Mouse (Mus musculus) embryonic facial prominence, embryonic 13.5 days (tissue): Measurements from ENCODE around the gene Slc25a42. TPM values are rescaled to one million over a fixed set of nuclear protein-coding genes. Genes with fewer than 3 reads are reported as not detected.

Experiments
- ATAC-seq: fragments of 200-750 bp; cut with Nextera tagmentation; 2 replicates; pipeline ENCODE4 v1.8.0; 2017; ENCODE audit warnings: low read depth; ENCODE audit not compliant: insufficient number of reproducible peaks, insufficient read depth, low FRiP score, low TSS enrichment
- H3K27ac ChIP-seq: fragments of 300-500 bp; sonication (generic); 2 replicates; pipeline ENCODE4 v1.5.1; 2015; ENCODE audit warnings: moderate library complexity, mild to moderate bottlenecking, inconsistent platforms
- H3K27me3 ChIP-seq: fragments of 300-500 bp; sonication (generic); 2 replicates; pipeline ENCODE4 v1.6.1; 2015; ENCODE audit warnings: mild to moderate bottlenecking, inconsistent platforms
- H3K36me3 ChIP-seq: fragments of 300-500 bp; sonication (generic); 2 replicates; pipeline ENCODE4 v1.6.1; 2015; ENCODE audit warnings: mild to moderate bottlenecking, inconsistent platforms
- H3K4me1 ChIP-seq: fragments of 300-500 bp; sonication (generic); 2 replicates; pipeline ENCODE4 v1.6.1; 2015; ENCODE audit warnings: inconsistent platforms
- H3K4me2 ChIP-seq: fragments of 300-500 bp; sonication (generic); 2 replicates; pipeline ENCODE4 v1.6.1; 2015; ENCODE audit warnings: moderate library complexity, mild to moderate bottlenecking, inconsistent platforms
- H3K4me3 ChIP-seq: fragments of 300-500 bp; sonication (generic); 2 replicates; pipeline ENCODE4 v1.5.1; 2015; ENCODE audit warnings: mild to moderate bottlenecking, inconsistent platforms
- H3K9ac ChIP-seq: fragments of 300-500 bp; sonication (generic); 2 replicates; pipeline ENCODE4 v1.6.1; 2015; ENCODE audit warnings: mild to moderate bottlenecking, inconsistent platforms
- H3K9me3 ChIP-seq: fragments of 300-500 bp; sonication (generic); 2 replicates; pipeline ENCODE4 v1.6.1; 2016; ENCODE audit warnings: inconsistent platforms
- WGBS: fragments of 180-500 bp; shearing (Covaris S2); methylation state at CpG from one replicate; pipeline ENCODE4 v1.1.7; 2015; ENCODE audit warnings: mixed read lengths; 5-methylcytosine and 5-hydroxymethylcytosine counted together
- polyA plus RNA-seq: library from polyadenylated mRNA; unstranded; fragments of >200 nt; fragmentation: Nextera tagmentation; extraction: Ambion mirVana; gene quantifications from 2 replicates; pipeline ENCODE4 v1.2.1, GENCODE M21; 2015

Slc25a42 gene
- polyA plus RNA-seq, 1 experiment from 2014 or later: 5.5 TPM

DNA sequence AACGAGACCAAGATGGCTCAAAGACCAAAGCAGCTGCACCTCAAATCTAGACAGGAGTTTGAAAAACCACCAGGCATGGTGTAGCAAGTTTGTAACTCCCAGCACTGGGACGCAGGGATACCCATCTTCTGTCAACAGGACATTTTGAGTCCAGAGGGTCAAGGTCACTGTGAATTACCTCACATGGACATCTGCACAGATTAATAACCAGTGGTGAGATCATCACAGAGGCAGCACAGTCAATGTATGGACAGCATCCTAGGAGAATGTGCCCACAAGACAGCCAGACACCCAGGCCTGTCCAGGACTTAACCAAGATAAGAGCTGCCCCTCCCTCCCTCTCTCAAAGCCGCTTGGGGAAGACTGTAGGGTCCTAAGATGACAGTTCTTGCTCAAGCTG lies 42.0 kb downstream of the Slc25a42 start:
- H3K9ac ChIP-seq: no peak overlapping the region
- no peak for ATAC-seq
- H3K36me3 ChIP-seq: peaks cover 7% of the 10 kb centered on the region
- H3K9me3 ChIP-seq: no peaks in the 10 kb centered on the region
- H3K27ac ChIP-seq: no peak overlapping the region
- H3K4me2 ChIP-seq: no peak overlapping the region
- no peak overlapping the region for H3K4me3 ChIP-seq
- 85% methylated on average over 3 of the region's 3 CpGs for WGBS
- H3K4me1 ChIP-seq: peaks cover 32% of the 10 kb centered on the region
- H3K27me3 ChIP-seq: peaks cover 23% of the 10 kb centered on the region

DNA sequence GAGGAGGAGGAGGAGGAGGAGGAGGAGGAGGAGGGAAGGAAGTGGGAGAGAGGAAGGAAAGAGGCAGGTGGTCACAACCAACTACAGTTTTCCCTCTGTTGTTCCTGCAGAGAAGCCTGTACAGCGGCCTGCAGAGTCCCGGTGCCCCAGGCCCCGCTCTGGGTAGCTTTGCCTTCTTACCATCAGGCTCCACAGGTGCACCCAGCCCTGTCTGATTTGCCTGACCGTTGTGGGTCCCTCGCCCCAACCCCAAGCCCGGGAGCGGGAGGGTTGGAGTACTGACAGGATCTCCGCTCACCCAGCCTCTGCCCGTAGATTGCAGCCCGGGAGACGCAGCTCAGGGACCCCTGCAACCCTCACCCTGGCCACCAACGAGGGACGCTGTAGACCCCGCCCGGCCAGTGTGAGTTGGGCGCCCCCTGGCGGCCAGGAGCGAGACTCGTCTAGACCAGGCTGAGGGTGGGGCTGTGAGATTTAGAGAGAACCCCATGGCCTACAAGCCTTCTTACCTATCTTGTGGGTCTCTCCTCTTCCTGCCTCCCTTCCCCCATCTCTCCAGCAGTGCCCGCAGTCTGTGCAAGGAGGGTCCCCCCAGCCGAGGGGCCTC lies 45.5 kb downstream of the Slc25a42 start:
- WGBS: under 1% methylated on average over 21 of the region's 21 CpGs
- H3K9ac ChIP-seq: peak overlapping the region; percentile 57
- peak overlapping the region; percentile 60 for H3K4me2 ChIP-seq
- peaks cover 12% of the 10 kb centered on the region; the same call in 1 of the 2 replicates for H3K4me1 ChIP-seq
- H3K27me3 ChIP-seq: peaks cover 37% of the 10 kb centered on the region
- ATAC-seq: 0 out of 2 replicates have a peak, but pooled peaks have one; percentile 57
- H3K27ac ChIP-seq: no peak overlapping the region
- H3K4me3 ChIP-seq: peak overlapping the region; percentile 30
- H3K9me3 ChIP-seq: no peaks in the 10 kb centered on the region
- no peaks in the 10 kb centered on the region for H3K36me3 ChIP-seq

DNA sequence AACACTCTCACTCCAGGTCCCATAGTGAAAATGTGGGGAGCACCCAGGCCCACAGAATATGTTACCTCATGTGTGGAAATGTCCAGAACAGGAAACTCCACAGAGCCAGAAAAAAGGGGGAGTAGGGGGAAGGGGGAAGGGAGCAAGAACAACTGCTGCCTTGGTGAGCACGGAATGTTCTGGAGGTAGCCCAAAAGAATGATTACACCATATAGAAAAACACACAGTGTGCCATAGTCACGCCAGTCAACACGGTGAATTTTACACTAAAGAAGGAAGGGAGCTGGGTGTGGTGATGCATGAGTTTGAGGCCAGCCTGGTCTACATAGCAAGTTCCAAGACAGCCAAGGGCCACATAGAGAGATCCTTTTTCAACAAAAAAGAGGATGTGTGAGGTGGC lies 48.8 kb downstream of the Slc25a42 start:
- no peak overlapping the region for H3K27ac ChIP-seq
- no peaks in the 10 kb centered on the region for H3K36me3 ChIP-seq
- no peak overlapping the region for H3K9ac ChIP-seq
- 78% methylated on average over 3 of the region's 3 CpGs for WGBS
- H3K4me3 ChIP-seq: no peak overlapping the region
- no peak for ATAC-seq
- peaks cover 37% of the 10 kb centered on the region for H3K27me3 ChIP-seq
- H3K9me3 ChIP-seq: no peaks in the 10 kb centered on the region
- peaks cover 11% of the 10 kb centered on the region for H3K4me1 ChIP-seq
- no peak overlapping the region for H3K4me2 ChIP-seq

DNA sequence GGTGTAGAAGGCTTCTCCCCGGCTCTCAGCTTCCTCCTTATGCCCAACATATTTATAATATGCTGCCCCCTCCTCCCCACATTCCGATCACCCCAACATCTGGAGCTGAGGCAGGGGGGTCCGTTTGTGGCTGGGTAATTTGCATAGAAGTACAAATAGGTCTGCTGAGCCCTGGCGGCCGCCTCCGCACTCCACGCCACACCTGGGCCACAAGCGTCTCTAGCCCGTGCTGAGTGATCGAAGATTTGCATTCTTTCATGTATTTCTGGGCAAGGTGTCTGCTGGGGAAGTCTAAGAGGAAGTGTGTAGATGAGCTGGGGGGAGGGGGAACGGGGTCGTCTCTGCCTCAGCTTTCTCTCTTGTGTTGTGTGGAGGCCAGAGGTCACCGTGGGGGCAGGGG lies 52.1 kb downstream of the Slc25a42 start:
- Histone ChIP-seq H3K27ac (no peak overlapping the region), H3K36me3 (no peaks in the 10 kb centered on the region), H3K9me3 (no peaks in the 10 kb centered on the region), H3K9ac (no peak overlapping the region), H3K4me2 (no peak overlapping the region), H3K4me1 (peaks cover 8% of the 10 kb centered on the region; the same call in 1 of the 2 replicates), H3K4me3 (no peak overlapping the region), H3K27me3 (peaks cover 23% of the 10 kb centered on the region)
- no peak for ATAC-seq
- WGBS: 53% methylated on average over 13 of the region's 13 CpGs

DNA sequence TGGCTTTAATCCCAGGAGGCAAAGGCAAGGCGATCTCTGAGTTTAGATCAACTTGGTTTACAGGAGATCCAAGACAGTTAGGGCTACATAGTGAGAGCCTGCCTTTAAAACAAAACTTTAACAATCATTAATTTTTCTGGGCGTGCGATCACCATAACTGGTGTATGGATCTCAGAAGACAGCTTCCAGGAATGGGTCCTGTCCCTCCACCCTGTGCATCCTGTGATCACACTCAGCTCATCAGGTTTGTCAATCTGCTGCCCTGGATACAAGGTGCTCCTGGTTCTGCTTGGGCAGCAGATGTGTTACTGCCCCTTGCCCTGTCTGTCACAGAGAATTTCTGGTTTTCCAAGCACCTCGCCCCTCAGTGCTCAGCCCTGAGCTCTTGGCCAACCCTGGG lies 52.9 kb downstream of the Slc25a42 start:
- Histone ChIP-seq H3K27me3 (peaks cover 16% of the 10 kb centered on the region), H3K4me3 (no peak overlapping the region), H3K9me3 (no peaks in the 10 kb centered on the region), H3K27ac (no peak overlapping the region), H3K4me1 (peaks cover 8% of the 10 kb centered on the region; the same call in 1 of the 2 replicates), H3K4me2 (0 out of 2 replicates have a peak overlapping the region, but pooled peaks have one; percentile 81), H3K36me3 (no peaks in the 10 kb centered on the region), H3K9ac (no peak overlapping the region; the same call in 1 of the 2 replicates)
- no peak for ATAC-seq
- WGBS: 87% methylated on average over 4 of the region's 4 CpGs

DNA sequence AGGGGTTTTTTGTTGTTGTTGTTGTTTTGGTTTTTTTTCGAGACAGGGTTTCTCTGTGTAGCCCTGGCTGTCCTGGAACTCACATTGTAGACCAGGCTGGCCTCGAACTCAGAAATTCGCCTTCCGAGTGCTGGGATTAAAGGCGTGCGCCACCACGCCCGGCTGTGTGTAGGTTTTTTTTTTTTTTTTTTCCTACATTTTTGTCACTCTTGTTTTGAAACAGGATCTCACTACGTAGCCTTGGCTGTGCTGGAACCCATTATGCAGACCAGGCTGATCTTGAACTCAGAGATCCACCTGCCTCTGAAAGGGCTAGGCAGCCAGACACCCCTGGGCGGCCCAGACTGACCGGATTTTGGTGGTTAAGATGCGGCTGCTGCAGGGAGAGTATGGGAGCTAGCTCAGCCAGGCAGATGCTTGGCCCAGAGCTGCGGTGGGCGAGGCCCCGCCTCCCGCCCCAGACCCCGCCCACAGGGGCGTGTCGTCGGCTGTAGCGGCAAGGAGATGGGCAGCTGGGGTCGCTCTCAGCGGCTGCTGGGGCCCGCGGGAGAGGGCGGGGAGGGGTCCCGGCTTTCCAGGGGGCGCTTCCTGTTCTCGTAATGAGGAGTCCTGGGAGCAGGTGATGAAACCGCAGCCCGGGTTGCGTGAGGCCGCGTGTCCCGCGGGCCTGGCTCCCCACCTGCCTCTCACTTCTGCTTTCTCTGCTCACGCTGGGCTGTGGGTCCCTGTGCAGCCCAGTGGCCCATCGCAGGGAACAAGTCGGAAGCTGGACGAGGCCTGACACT lies 53.8 kb downstream of the Slc25a42 start:
- H3K9me3 ChIP-seq: no peaks in the 10 kb centered on the region
- H3K27me3 ChIP-seq: peaks cover 12% of the 10 kb centered on the region
- peak overlapping the region; percentile 46 for H3K4me3 ChIP-seq
- H3K4me1 ChIP-seq: peaks cover 8% of the 10 kb centered on the region; the same call in 1 of the 2 replicates
- WGBS: 10% methylated on average over 38 of the region's 40 CpGs
- peak overlapping the region; percentile 81 for H3K4me2 ChIP-seq
- H3K9ac ChIP-seq: peak overlapping the region; percentile 61
- peak; percentile 77 for ATAC-seq
- H3K27ac ChIP-seq: no peak overlapping the region
- no peaks in the 10 kb centered on the region for H3K36me3 ChIP-seq

DNA sequence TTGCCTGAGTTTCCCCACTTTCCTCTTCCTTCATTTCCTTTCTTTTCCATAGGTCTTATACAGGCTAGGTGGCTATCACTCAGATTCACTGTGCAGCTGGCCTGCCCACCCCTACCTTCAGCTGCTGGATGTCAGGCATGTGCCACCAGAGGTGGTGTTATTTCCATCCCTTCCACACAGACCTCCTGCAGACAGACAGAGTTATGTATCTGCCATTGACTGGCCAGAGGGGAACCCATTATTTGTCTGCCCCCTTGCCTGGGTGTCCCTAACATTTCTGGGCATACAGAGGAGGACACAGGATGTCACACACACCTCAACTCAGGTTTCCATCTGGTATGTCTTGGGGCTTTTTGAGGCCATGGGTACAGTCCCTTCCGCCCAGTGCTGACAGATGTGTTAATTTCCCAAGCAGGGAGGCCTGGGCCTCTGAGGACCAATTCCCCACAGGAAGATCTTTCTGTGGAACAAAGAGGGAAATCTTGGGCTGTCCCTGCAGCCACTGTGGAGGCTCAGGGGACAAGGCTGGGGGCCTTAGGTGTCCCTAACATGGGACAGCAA lies 54.8 kb downstream of the Slc25a42 start:
- peaks cover 15% of the 10 kb centered on the region for H3K27me3 ChIP-seq
- WGBS: 91% methylated on average over 1 of the region's 1 CpGs
- no peak overlapping the region for H3K27ac ChIP-seq
- H3K4me1 ChIP-seq: peaks cover 11% of the 10 kb centered on the region; the same call in 1 of the 2 replicates
- no peaks in the 10 kb centered on the region for H3K36me3 ChIP-seq
- 0 out of 2 replicates have a peak overlapping the region, but pooled peaks have one; percentile 27 for H3K9ac ChIP-seq
- no peaks in the 10 kb centered on the region for H3K9me3 ChIP-seq
- no peak overlapping the region for H3K4me3 ChIP-seq
- no peak overlapping the region for H3K4me2 ChIP-seq
- no peak for ATAC-seq

DNA sequence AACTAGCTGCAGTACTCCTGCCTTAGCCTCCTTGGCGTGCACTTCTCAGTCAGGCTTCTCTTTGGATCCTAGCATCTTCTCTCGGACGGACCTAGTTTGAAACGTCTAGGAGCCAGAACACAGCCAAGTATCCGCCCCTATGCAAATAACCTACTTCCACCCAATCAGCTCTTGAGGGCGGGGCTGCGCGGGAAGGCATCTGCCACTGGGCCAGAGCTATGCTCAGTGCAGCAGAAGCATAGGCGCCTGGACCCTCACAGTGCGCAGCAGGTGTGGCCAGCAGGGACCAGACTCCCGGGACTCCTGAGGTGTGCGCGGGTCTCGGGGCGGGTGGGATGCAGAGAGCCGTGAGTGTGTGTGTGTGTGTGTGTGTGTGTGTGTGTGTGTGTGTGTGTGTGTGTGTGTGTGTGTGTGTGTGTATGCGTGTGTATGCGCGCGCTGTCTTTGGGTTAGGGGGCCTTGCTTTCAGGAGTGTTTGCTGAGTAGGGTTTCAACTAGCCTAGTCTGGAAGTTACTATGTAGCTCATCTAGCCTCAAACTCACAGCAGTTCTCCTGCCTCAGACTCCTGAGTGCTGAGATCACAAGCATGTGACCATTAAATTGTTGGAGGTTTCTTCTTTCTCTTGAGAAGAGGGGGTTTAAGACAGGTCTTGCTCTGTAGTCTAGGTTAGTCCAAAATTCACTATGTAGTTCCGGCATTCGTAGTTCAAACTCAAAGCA lies 59.4 kb downstream of the Slc25a42 start:
- H3K27ac ChIP-seq: no peak overlapping the region
- peak overlapping the region; percentile 38 for H3K4me2 ChIP-seq
- H3K9ac ChIP-seq: no peak overlapping the region
- no peaks in the 10 kb centered on the region for H3K36me3 ChIP-seq
- H3K4me3 ChIP-seq: no peak overlapping the region
- peaks cover 25% of the 10 kb centered on the region for H3K27me3 ChIP-seq
- no peaks in the 10 kb centered on the region for H3K9me3 ChIP-seq
- WGBS: 15% methylated on average over 21 of the region's 22 CpGs
- H3K4me1 ChIP-seq: peaks cover 9% of the 10 kb centered on the region
- ATAC-seq: peak; percentile 86

DNA sequence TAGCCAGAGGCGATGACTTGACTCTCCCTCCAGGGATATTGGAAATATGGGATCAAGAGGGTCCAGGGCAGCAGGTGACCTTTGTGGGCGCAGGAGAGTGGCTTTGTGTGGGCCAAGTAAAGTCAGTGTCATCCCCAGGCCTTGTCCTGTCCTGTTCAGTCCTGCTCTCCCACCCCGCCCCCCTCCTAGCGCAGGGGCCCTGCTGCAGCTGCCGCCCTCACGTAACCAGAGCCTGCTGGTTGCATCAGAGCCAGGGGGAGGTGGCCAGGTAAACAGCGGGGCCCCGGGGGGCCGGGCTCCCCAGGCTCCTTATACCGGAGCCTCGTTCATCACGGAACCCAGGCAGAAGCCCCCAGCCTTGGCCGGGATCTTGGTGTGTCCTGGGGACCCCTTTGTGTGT lies 61.9 kb downstream of the Slc25a42 start:
- Histone ChIP-seq H3K27ac (no peak overlapping the region), H3K4me3 (no peak overlapping the region), H3K4me2 (peak overlapping the region; percentile 36), H3K9ac (peak overlapping the region; percentile 58), H3K4me1 (peaks cover 9% of the 10 kb centered on the region), H3K27me3 (peaks cover 15% of the 10 kb centered on the region), H3K36me3 (peaks cover 22% of the 10 kb centered on the region), H3K9me3 (no peaks in the 10 kb centered on the region)
- 0 out of 2 replicates have a peak, but pooled peaks have one; percentile 43 for ATAC-seq
- WGBS: 16% methylated on average over 13 of the region's 13 CpGs

DNA sequence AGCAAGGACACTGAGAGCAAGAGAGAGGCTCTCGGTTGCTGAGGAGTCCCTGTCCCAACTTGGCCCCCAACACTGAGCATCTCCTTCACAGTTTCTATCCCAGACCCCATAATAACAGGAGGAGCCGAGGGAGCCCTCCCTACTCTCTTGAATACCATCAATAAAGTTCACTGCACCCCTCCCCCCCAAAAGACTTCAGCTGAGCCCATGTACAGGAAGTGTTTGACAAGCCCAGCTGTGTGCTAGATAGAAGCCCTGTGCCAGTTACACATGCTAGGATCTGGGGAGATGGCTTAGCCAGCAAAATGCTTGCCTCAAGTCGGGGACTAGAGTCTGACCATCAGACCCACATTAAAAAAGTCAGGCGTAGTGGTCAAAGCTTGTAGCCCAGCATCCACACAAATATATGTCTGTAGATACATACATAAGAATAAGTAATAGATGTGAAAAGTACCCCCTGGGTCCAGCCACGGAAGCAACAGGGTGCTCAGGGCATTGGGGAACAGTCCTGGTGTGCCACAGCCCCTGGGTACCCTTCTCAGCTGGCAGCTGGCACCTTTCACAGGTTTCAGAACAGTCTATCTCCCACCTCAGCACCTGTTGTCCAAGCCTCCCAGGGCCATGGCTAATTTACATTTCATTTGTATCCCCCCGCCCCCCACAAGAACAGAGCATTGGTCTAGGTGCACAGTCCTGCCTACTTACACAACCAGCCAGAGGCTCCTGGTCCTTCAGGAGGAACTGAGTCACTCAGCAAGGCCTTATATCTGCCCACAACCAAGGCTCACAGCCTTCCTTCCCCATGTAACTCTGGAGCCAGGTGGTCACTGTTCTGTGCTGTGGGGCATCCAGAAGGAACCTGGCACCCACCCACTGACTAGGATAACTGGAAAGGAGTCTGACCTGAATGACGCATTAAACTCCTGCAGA lies 64.2 kb downstream of the Slc25a42 start:
- H3K9me3 ChIP-seq: no peaks in the 10 kb centered on the region
- 88% methylated on average over 7 of the region's 7 CpGs for WGBS
- H3K4me1 ChIP-seq: peaks cover 9% of the 10 kb centered on the region

More for the DNA sequence above, 64.2 kb downstream of the Slc25a42 start:
- peaks cover 38% of the 10 kb centered on the region for H3K36me3 ChIP-seq
- no peak overlapping the region for H3K9ac ChIP-seq
- no peak for ATAC-seq
- H3K27me3 ChIP-seq: peaks cover 10% of the 10 kb centered on the region
- H3K4me2 ChIP-seq: no peak overlapping the region
- no peak overlapping the region for H3K4me3 ChIP-seq
- H3K27ac ChIP-seq: no peak overlapping the region
